Mouse (Mus musculus): ENCODE results near the gene Mkrn2os. TPM values are rescaled to one million over a fixed set of nuclear protein-coding genes. Genes with fewer than 3 reads are reported as not detected.

The Mkrn2os gene
- total and polyA plus RNA-seq, 3 experiments = 0.46 TPM; not detected in 2

GRCm38 (mm10) chr6:115559651-115560632 lies 32.4 kb downstream of the Mkrn2os start:
- TF ChIP-seq SIN3A (IDR thresholded peaks at IDR 0.05; ENCODE audit: low read length) (no peak), NELFE (IDR thresholded peaks at IDR 0.05; ENCODE audit: low read depth, low read length) (no peak), KAT2A (conservative IDR thresholded peaks at IDR 0.05; ENCODE audit: low read depth, low read length) (no peak), CTCF (IDR thresholded peaks at IDR 0.05 in 2 of 3, conservative IDR thresholded peaks at IDR 0.05 in 1 of 3; ENCODE audit: control insufficient read depth in 1 of 3, insufficient read depth in 1 of 3, low read depth in 2 of 3, low read length in 3 of 3, poor library complexity in 1 of 3, severe bottlenecking in 1 of 3) (no peak), ZKSCAN1 (IDR thresholded peaks at IDR 0.05; ENCODE audit: low read depth, low read length) (no peak), UBTF (IDR thresholded peaks at IDR 0.05; ENCODE audit: borderline replicate concordance, insufficient read depth, low read depth, low read length) (no peak), EP300 (IDR thresholded peaks at IDR 0.05; ENCODE audit: low read depth in 1 of 2, low read length in 2 of 2) (no peak), ZC3H11A (IDR thresholded peaks at IDR 0.05; ENCODE audit: low read depth, low read length) (no peak), ELF1 (IDR thresholded peaks at IDR 0.05; ENCODE audit: low read depth, low read length) (no peak), POLR2A (IDR thresholded peaks at IDR 0.05; ENCODE audit: control insufficient read depth in 1 of 2, insufficient read depth in 1 of 2, low read depth in 1 of 2, low read length in 2 of 2, poor library complexity in 1 of 2) (no peak), MAZ (IDR thresholded peaks at IDR 0.05; ENCODE audit: low read depth, low read length) (no peak), MAX (IDR thresholded peaks at IDR 0.05; ENCODE audit: low read length) (no peak), TBP (IDR thresholded peaks at IDR 0.05; ENCODE audit: low read depth, low read length) (no peak), CHD2 (IDR thresholded peaks at IDR 0.05; ENCODE audit: low read length) (no peak), SMC3 (IDR thresholded peaks at IDR 0.05; ENCODE audit: low read depth, low read length) (no peak), RAD21 (IDR thresholded peaks at IDR 0.05; ENCODE audit: low read depth, low read length) (no peak)
- no peaks in the 10 kb centered on the region for H3K4me1 ChIP-seq (ENCODE audit: control insufficient read depth in 1 of 2, insufficient read depth in 2 of 2, low read length in 2 of 2)
- no peak overlapping the region for H3K9ac ChIP-seq (ENCODE audit: control insufficient read depth, low read depth, low read length, poor library complexity, severe bottlenecking)
- H3K79me2 ChIP-seq (ENCODE audit: control insufficient read depth, insufficient read depth, low read length, poor library complexity) = no peaks in the 10 kb centered on the region
- no peak overlapping the region for H3K27ac ChIP-seq (ENCODE audit: control insufficient read depth, low read depth, low read length)
- H3K4me3 ChIP-seq (ENCODE audit: control insufficient read depth in 1 of 2, insufficient read depth in 1 of 2, low read depth in 2 of 2, low read length in 2 of 2) = no peak overlapping the region
- H3K9me3 ChIP-seq (replicated peaks; ENCODE audit: insufficient read depth, low read length) = no peaks in the 10 kb centered on the region
- DNase-seq (ENCODE audit: low read depth, low spot score) = no peak
- peaks cover 0 to 12% of the 10 kb centered on the region in 2 experiments; a peak in 2 of 4 replicates for H3K36me3 ChIP-seq (ENCODE audit: control insufficient read depth in 1 of 2, insufficient read depth in 2 of 2, low read length in 2 of 2)
- no peaks in the 10 kb centered on the region for H3K27me3 ChIP-seq (ENCODE audit: control insufficient read depth in 1 of 2, insufficient read depth in 2 of 2, low read length in 2 of 2)

- DNase-seq (ENCODE audit: low read depth, low spot score) = no peak
- H3K27me3 ChIP-seq (ENCODE audit: control insufficient read depth in 1 of 2, insufficient read depth in 2 of 2, low read length in 2 of 2) = no peaks in the 10 kb centered on the region
- H3K4me1 ChIP-seq (ENCODE audit: control insufficient read depth in 1 of 2, insufficient read depth in 2 of 2, low read length in 2 of 2) = no peaks in the 10 kb centered on the region
- H3K36me3 ChIP-seq (ENCODE audit: control insufficient read depth in 1 of 2, insufficient read depth in 2 of 2, low read length in 2 of 2) = peaks cover 0 to 12% of the 10 kb centered on the region in 2 experiments; a peak in 2 of 4 replicates
- H3K9ac ChIP-seq (ENCODE audit: control insufficient read depth, low read depth, low read length, poor library complexity, severe bottlenecking) = no peak overlapping the region
- no peaks in the 10 kb centered on the region for H3K9me3 ChIP-seq (replicated peaks; ENCODE audit: insufficient read depth, low read length)
- H3K4me3 ChIP-seq (ENCODE audit: control insufficient read depth in 1 of 2, insufficient read depth in 1 of 2, low read depth in 2 of 2, low read length in 2 of 2) = no peak overlapping the region
- TF ChIP-seq HCFC1 (IDR thresholded peaks at IDR 0.05; ENCODE audit: low read depth, low read length) = no peak
- TF ChIP-seq ZC3H11A (IDR thresholded peaks at IDR 0.05; ENCODE audit: low read depth, low read length) = no peak
- no peak for TF ChIP-seq ZNF384 (IDR thresholded peaks at IDR 0.05; ENCODE audit: low read depth, low read length)
- no peak for TF ChIP-seq USF1 (IDR thresholded peaks at IDR 0.05; ENCODE audit: low read depth, low read length)
- no peak for TF ChIP-seq ETS1 (IDR thresholded peaks at IDR 0.05; ENCODE audit: low read depth, low read length)
- TF ChIP-seq BHLHE40 (IDR thresholded peaks at IDR 0.05; ENCODE audit: borderline replicate concordance, low read depth, low read length) = no peak
- no peak for TF ChIP-seq MEF2A (IDR thresholded peaks at IDR 0.05; ENCODE audit: extremely low read depth, insufficient replicate concordance, low read depth, low read length, poor library complexity, severe bottlenecking)
- no peak for TF ChIP-seq POLR2A (IDR thresholded peaks at IDR 0.05; ENCODE audit: control insufficient read depth in 1 of 2, insufficient read depth in 1 of 2, low read depth in 1 of 2, low read length in 2 of 2, poor library complexity in 1 of 2)
- TF ChIP-seq MAFK (IDR thresholded peaks at IDR 0.05; ENCODE audit: borderline replicate concordance, low read depth, low read length) = no peak
- no peak for TF ChIP-seq UBTF (IDR thresholded peaks at IDR 0.05; ENCODE audit: borderline replicate concordance, insufficient read depth, low read depth, low read length)
- TF ChIP-seq MAX (IDR thresholded peaks at IDR 0.05; ENCODE audit: low read length) = no peak
- TF ChIP-seq POLR2AphosphoS2 (IDR thresholded peaks at IDR 0.05; ENCODE audit: low read length) = no peak
- no peak for TF ChIP-seq ZKSCAN1 (IDR thresholded peaks at IDR 0.05; ENCODE audit: low read depth, low read length)
- H3K27ac ChIP-seq (ENCODE audit: control insufficient read depth, low read depth, low read length) = no peak overlapping the region
- no peaks in the 10 kb centered on the region for H3K79me2 ChIP-seq (ENCODE audit: control insufficient read depth, insufficient read depth, low read length, poor library complexity)
Measured at GRCm38 (mm10) chr6:115558176-115558575, 34.2 kb downstream of the Mkrn2os start.

All from MEL (cell line).